Mouse (Mus musculus) heart, postnatal 36 days (tissue): ENCODE measurements around the gene Stk38. TPM values are rescaled to one million over a fixed set of nuclear protein-coding genes. Genes with fewer than 3 reads are reported as not detected.

Source experiments
- DNase-seq, 2 experiments: peaks; one replicate each; pipeline ENCODE4 v3.0.0; 2021 to 2022
- intact Hi-C: fragments of 180-260 bp; cut with DNase I; formaldehyde crosslinking; loops from one replicate; pipeline ENCODE4 v1.15.1; 2025
- total RNA-seq, 2 experiments: library from RNA; stranded (reverse); gene quantifications; 2 replicates each; pipeline ENCODE4 v1.2.3; 2021

The Stk38 gene
- total RNA-seq, 2 experiments from 2014 or later: 30.2 to 36.2 TPM

GRCm38 (mm10) chr17:28970122-28970521 lies 37.7 kb downstream of the Stk38 start:
- intact Hi-C loops: no loop called here
- no peak for DNase-seq

GRCm38 (mm10) chr17:28967021-28967610 lies 40.7 kb downstream of the Stk38 start:
- intact Hi-C loops: no loop called here
- DNase-seq: no peak

- DNase-seq: no peak
- intact Hi-C loops: no loop called here
Observed at GRCm38 (mm10) chr17:28961596-28961995, 46.2 kb downstream of the Stk38 start.

GRCm38 (mm10) chr17:28960597-28960996 lies 47.2 kb downstream of the Stk38 start:
- intact Hi-C loops: no loop called here
- no peak for DNase-seq

GRCm38 (mm10) chr17:28954416-28954815 lies 53.4 kb downstream of the Stk38 start:
- intact Hi-C loops: no loop called here
- DNase-seq: no peak

GRCm38 (mm10) chr17:28953251-28953650 lies 54.5 kb downstream of the Stk38 start:
- intact Hi-C loops: loop anchor here (2.0 kb wide), 1 partner anchor 22 kb away; no protein-coding TSS in a partner anchor
- peak in 1 of 2 experiments; percentile 25 for DNase-seq

- intact Hi-C loops: loop anchor here (1.0 to 2.0 kb wide), 2 partner anchors 21 to 141 kb away; no protein-coding TSS in a partner anchor
- peak; percentile 96 to 97 for DNase-seq
Observed at GRCm38 (mm10) chr17:28951831-28952799, 55.7 kb downstream of the Stk38 start, which contains the start of gene Kctd20. Gene Kctd20, plus strand, starts transcription at chr17:28951950.

- no peak for DNase-seq
- intact Hi-C loops: no loop called here
Observed at GRCm38 (mm10) chr17:28950751-28951150, 57.0 kb downstream of the Stk38 start.

- DNase-seq: no peak
- intact Hi-C loops: no loop called here
Observed at GRCm38 (mm10) chr17:28948661-28949060, 59.1 kb downstream of the Stk38 start.

GRCm38 (mm10) chr17:28947011-28947939 lies 60.5 kb downstream of the Stk38 start:
- intact Hi-C loops: no loop called here
- DNase-seq: no peak

- intact Hi-C loops: no loop called here
- no peak for DNase-seq
Observed at GRCm38 (mm10) chr17:28944481-28944880, 63.3 kb downstream of the Stk38 start.

GRCm38 (mm10) chr17:28943740-28944139 lies 64.1 kb downstream of the Stk38 start, which contains the start of gene Pxt1:
Gene Pxt1, minus strand, starts transcription at chr17:28943840.
- intact Hi-C loops: no loop called here
- no peak for DNase-seq

GRCm38 (mm10) chr17:28942101-28942500 lies 65.7 kb downstream of the Stk38 start:
- DNase-seq: no peak

GRCm38 (mm10) chr17:28940776-28941555 lies 66.8 kb downstream of the Stk38 start:
- no peak for DNase-seq
- intact Hi-C loops: no loop called here

More at GRCm38 (mm10) chr17:28942101-28942500, 65.7 kb downstream of the Stk38 start:
- intact Hi-C loops: no loop called here

GRCm38 (mm10) chr17:28936622-28937345 lies 71.0 kb downstream of the Stk38 start:
- DNase-seq: peak; percentile 25 to 61
- intact Hi-C loops: no loop called here

- intact Hi-C loops: no loop called here
- no peak for DNase-seq
Observed at GRCm38 (mm10) chr17:28936133-28936532, 71.7 kb downstream of the Stk38 start.

GRCm38 (mm10) chr17:28934120-28934916 lies 73.5 kb downstream of the Stk38 start:
- intact Hi-C loops: loop anchor here (5.0 kb wide), 1 partner anchor 88 kb away; no protein-coding TSS in a partner anchor
- no peak for DNase-seq

GRCm38 (mm10) chr17:28932274-28932673 lies 75.5 kb downstream of the Stk38 start:
- intact Hi-C loops: loop anchor here (5.0 kb wide), 1 partner anchor 90 kb away; no protein-coding TSS in a partner anchor
- DNase-seq: no peak
